Mouse (Mus musculus) brain, embryonic 14.5 days (tissue): ENCODE data around the gene Itgb2.

Experiments
- CTCF ChIP-seq: fragments of 200-500 bp; IDR thresholded peaks from 2 replicates; pipeline ENCODE4 v1.5.1; 2012; ENCODE audit warnings: inconsistent platforms, mild to moderate bottlenecking, moderate library complexity, borderline replicate concordance; ENCODE audit not compliant: insufficient read depth, insufficient read length; ENCODE audit errors: extremely low read depth
- POLR2A ChIP-seq: fragments of 200-500 bp; IDR thresholded peaks from 2 replicates; pipeline ENCODE4 v1.6.1; 2012; ENCODE audit warnings: mild to moderate bottlenecking, inconsistent platforms, borderline replicate concordance; ENCODE audit not compliant: poor library complexity, insufficient read depth, insufficient read length, severe bottlenecking; ENCODE audit errors: extremely low read depth

DNA sequence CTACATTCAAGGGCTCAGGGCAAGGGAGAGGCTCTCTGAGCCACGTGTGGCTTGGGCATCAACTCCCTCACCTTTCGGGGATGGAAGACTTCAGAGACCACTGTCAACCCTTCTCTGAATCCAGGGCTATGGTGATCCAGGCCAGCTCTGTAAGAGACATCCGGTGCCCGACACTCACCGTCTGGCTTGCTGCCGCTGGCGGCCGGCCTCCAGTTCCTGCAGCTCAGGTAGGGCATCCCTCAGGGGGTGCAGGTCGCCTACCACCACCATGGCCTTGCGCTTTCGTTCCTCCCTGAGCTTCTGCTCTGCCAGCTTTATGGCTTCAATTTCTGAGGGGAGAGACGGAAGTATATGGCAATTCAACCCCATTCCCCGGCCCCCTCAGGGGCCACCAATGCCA is 32.9 kb upstream of the Itgb2 start:
- TF ChIP-seq CTCF (no peak), POLR2A (no peak)
